In the genomic region with DNA sequence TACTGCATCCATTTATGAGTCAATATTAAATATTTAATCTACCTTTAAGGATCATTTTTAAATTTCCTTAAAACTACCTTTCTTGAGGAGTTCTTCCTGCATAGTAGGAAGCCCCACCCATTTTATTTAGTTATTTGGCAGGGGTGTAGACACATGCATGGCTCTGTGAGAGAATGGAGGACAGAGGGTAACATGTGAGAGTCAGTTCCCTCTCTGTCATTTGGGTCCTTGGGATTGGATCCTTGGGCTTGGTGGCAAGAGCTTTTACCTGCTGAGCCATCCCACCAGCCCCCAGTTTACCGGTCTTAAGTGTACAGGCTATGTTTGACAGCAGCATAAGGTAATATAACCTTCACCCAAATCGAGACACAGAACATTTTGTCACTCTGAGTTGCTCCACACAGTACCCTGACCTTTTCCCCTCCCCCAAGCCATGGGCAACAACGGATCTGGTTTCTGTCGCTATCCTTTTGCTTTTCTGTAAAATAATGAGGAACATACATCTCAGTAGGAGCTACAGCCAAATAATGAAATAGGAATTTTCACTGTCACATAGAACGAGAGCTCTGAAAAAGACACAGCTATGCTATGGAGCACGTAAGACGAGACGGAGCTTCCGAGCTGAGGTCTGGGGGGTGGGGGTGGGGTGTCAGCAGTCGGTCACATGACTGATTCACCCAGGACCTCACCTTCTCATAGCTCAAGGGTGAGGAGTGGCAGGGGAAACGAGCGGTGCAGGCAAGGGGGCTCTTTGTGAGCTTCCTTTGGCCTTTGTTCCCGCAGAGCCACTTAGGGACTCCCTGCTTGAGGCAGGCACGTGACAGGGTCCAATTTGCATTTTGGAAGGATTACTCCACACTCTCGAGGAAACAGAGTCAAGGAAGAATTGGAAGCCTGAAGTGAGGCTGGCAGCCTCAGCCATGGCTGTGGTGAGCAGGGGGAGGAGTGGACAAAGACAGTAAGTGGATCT, we compare ENCODE assay signal across 8 mouse cellular contexts.
A peak's percentile ranks its signal among the peaks of the same experiment; 100 is the strongest.
DNase-seq lines count a peak whose midpoint lies in the region; ATAC-seq and TF ChIP-seq lines count a peak whose summit lies in the region.

No protein-coding gene starts in this region.

- TF ChIP-seq POLR2A in bone marrow, adult 2 months (IDR thresholded peaks at IDR 0.05; ENCODE audit: borderline replicate concordance, control insufficient read depth, low read depth, low read length), result no peak

- no peak overlapping the region for H3K9ac ChIP-seq in heart, embryonic 15.5 days
- no peak overlapping the region; the same call in 1 of the 2 replicates for H3K9ac ChIP-seq in hindbrain, embryonic 16.5 days (ENCODE audit: low read depth, low read length)
- H3K9ac ChIP-seq in midbrain, embryonic 14.5 days (replicated peaks; ENCODE audit: low read length), result no peak overlapping the region; the same call in 1 of the 2 replicates

- no peaks in the 10 kb centered on the region for H3K27me3 ChIP-seq in heart, embryonic 15.5 days
- H3K27me3 ChIP-seq in hindbrain, embryonic 16.5 days (replicated peaks; ENCODE audit: control insufficient read depth, insufficient read depth, low read length), result no peaks in the 10 kb centered on the region
- H3K27me3 ChIP-seq in midbrain, embryonic 14.5 days (ENCODE audit: control insufficient read depth, insufficient read depth, low read length), result no peaks in the 10 kb centered on the region

- H3K27ac ChIP-seq in heart, embryonic 15.5 days, result no peak overlapping the region
- peak overlapping the region; percentile 5; the same call in 1 of the 2 replicates for H3K27ac ChIP-seq in bone marrow, adult 2 months (ENCODE audit: control insufficient read depth, insufficient read depth, low read depth, low read length, poor library complexity)
- no peak overlapping the region for H3K27ac ChIP-seq in hindbrain, embryonic 16.5 days (ENCODE audit: low read depth, low read length)
- H3K27ac ChIP-seq in midbrain, embryonic 14.5 days (replicated peaks; ENCODE audit: low read depth, low read length), result peak overlapping the region; percentile 70

- ATAC-seq in heart, embryonic 15.5 days (replicated peaks; ENCODE audit: insufficient number of reproducible peaks, insufficient read depth, low FRiP score, low read depth), result no peak; the same call in 1 of the 2 replicates
- ATAC-seq in hindbrain, embryonic 16.5 days, result peak; percentile 31; the same call in 1 of the 2 replicates
- ATAC-seq in midbrain, embryonic 14.5 days (ENCODE audit: low FRiP score, low TSS enrichment), result peak; percentile 75

- TF ChIP-seq CTCF in bone marrow, adult 2 months (IDR thresholded peaks at IDR 0.05; ENCODE audit: control insufficient read depth, insufficient read depth, low read length), result no peak

- no peak for DNase-seq in heart, adult 9 months (ENCODE audit: low spot score in 2 of 2)
- DNase-seq in midbrain, embryonic 14.5 days, result peak; percentile 72
- no peak for DNase-seq in urinary bladder, postnatal 14 days (ENCODE audit: low spot score)
- DNase-seq in frontal cortex, postnatal 36 days (ENCODE audit: low spot score in 2 of 2), result no peak
- no peak for DNase-seq in cerebellum, adult 9-11 months

- WGBS in heart, embryonic 15.5 days, result 20% methylated on average over 15 of the region's 15 CpGs
- 28% methylated on average over 15 of the region's 15 CpGs for WGBS in bone marrow, adult 2 months
- 5% methylated on average over 15 of the region's 15 CpGs for WGBS in hindbrain, embryonic 16.5 days
- 6% methylated on average over 15 of the region's 15 CpGs for WGBS in midbrain, embryonic 14.5 days

- H3K4me1 ChIP-seq in heart, embryonic 15.5 days (replicated peaks), result peaks cover 35% of the 10 kb centered on the region
- peaks cover 9% of the 10 kb centered on the region for H3K4me1 ChIP-seq in bone marrow, adult 2 months (ENCODE audit: control insufficient read depth, insufficient read depth, low read length)
- H3K4me1 ChIP-seq in hindbrain, embryonic 16.5 days (ENCODE audit: control insufficient read depth, insufficient read depth, low read depth, low read length), result peaks cover 11% of the 10 kb centered on the region
- peaks cover 29% of the 10 kb centered on the region for H3K4me1 ChIP-seq in midbrain, embryonic 14.5 days (ENCODE audit: control insufficient read depth, insufficient read depth, low read length)

- H3K4me3 ChIP-seq in heart, embryonic 15.5 days, result peak overlapping the region; percentile 7; the same call in 1 of the 2 replicates
- H3K4me3 ChIP-seq in bone marrow, adult 2 months (replicated peaks; ENCODE audit: control insufficient read depth, low read depth, low read length), result peak overlapping the region; percentile 23
- peak overlapping the region; percentile 20 for H3K4me3 ChIP-seq in hindbrain, embryonic 16.5 days (ENCODE audit: low read length)
- H3K4me3 ChIP-seq in midbrain, embryonic 14.5 days (replicated peaks; ENCODE audit: low read depth, low read length), result peak overlapping the region; percentile 19; the same call in 1 of the 2 replicates

- no peaks in the 10 kb centered on the region for H3K36me3 ChIP-seq in heart, embryonic 15.5 days
- no peaks in the 10 kb centered on the region for H3K36me3 ChIP-seq in hindbrain, embryonic 16.5 days (ENCODE audit: control insufficient read depth, insufficient read depth, low read length)
- H3K36me3 ChIP-seq in midbrain, embryonic 14.5 days (ENCODE audit: control insufficient read depth, insufficient read depth, low read length), result no peaks in the 10 kb centered on the region

- peak overlapping the region; percentile 48 for H3K4me2 ChIP-seq in heart, embryonic 15.5 days
- H3K4me2 ChIP-seq in hindbrain, embryonic 16.5 days (ENCODE audit: low read length), result peak overlapping the region; percentile 40
- H3K4me2 ChIP-seq in midbrain, embryonic 14.5 days (ENCODE audit: low read length), result peak overlapping the region; percentile 45

- H3K9me3 ChIP-seq in heart, embryonic 15.5 days (replicated peaks), result no peaks in the 10 kb centered on the region
- no peaks in the 10 kb centered on the region for H3K9me3 ChIP-seq in hindbrain, embryonic 16.5 days (ENCODE audit: control insufficient read depth, low read length)
- no peaks in the 10 kb centered on the region for H3K9me3 ChIP-seq in midbrain, embryonic 14.5 days (ENCODE audit: control insufficient read depth, low read length)

Comparison
In these comparisons a context has a peak if more than half of its experiments do, and no peak if none do; other contexts are left out.
1. H3K27ac ChIP-seq: peak in bone marrow, adult 2 months (single experiment) and midbrain, embryonic 14.5 days (single experiment); none in heart, embryonic 15.5 days (single experiment) and hindbrain, embryonic 16.5 days (single experiment).
2. Peak in every context shown above with its lines, with median percentiles within 50 percentile points of each other: H3K4me2 ChIP-seq and H3K4me3 ChIP-seq.